Mouse (Mus musculus) embryo, embryonic 11.5 days (tissue): Measurements from ENCODE around the gene Syt11.
"Not testable (repeated sequence)": the region's sequence is repeated elsewhere in the genome, so short reads cannot be mapped to it uniquely, and the experiment has no call there.

Experiments used
- DNase-seq: peaks from one replicate; pipeline ENCODE4 v3.0.0-alpha.2; 2012; ENCODE audit warnings: low read depth, low spot score

Syt11 gene

DNA sequence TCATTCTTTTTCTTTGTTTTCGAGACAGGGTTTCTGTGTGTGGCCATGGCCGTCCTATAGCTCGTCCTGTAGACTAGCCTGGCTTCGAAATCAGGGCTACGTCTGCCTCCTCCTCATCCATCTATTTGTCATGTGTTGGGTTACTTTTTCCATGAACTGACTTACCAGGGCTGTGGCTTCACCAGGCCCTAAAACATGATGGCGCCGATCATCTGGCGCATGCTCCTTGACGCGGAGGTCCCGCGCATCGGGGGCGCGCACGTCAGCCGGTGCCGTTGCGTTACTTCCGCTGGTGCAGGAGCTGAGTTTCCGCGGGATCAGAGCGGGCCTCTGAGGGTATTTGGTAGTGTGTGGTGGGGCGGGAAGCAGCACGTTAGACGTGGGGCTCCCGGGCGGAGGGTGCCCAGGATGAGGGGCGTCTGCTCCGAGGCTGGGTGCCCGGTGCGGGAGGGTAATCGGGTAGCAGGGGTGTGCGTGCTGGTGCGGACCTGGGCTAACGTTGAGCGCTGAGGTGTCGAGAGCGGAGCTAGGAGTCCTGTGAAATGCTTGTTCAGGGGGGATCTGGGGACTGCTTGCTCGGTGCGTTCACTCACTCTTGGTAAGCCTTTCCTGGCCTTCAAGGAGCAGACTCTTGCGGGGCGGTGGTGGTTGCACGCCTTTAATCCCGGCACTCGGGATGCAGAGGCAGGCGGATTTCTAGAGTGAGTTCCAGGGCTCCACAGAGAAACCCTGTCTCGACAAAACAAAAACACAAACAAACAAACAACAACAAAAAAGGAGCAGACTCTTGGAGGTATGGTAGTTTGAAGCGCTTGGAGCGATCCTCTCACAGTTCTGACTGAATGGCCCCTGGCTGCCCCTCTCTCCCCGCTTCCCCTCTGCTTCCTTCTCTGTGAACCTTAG lies at the start of gene Syt11:
Syt11 (minus strand) TSS at position 226 of the 903 bp plus-strand sequence.
- DNase-seq, result not testable (repeated sequence)

- DNase-seq, result no peak
Observed at GRCm38 (mm10) chr3:88803910-88804540, 29.1 kb upstream of the Syt11 start.

DNA sequence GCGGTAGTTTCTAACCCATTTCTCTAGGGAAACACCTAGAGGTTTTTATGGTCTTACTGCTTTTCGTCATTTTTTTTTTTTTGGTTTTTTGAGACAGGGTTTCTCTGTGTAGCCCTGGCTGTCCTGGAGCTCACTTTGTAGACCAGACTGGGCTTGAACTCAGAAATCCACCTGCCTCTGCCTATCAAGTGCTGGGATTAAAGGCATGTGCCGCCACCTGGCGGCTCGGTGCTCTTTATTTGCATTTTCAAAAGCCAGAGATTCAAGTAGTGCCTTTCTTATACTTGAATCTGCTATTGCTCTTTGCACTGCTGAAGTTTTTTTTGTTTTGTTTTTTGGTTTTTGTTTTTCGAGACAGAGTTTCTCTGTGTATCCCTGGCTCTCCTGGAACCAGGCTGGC lies 22.5 kb upstream of the Syt11 start:
- not testable (repeated sequence) for DNase-seq

DNA sequence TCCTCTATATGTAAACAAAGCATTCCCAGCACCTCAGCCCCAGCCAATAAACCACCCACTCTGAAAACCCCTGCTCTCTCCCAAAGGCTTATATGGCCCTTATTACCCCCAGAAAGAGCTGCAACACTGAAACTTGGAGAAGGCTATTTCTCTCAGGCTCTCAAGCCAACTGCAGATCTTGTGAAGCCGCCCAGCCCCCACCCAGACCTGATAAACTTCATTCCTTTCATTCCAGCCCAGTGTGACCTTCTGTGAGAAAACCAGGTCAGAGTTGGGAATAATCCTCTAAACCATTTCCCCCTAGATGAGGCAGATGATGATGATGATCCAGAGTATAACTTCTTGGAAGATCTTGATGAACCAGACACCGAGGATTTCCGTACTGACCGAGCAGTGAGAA lies 13.1 kb upstream of the Syt11 start:
- not testable (repeated sequence) for DNase-seq

- not testable (repeated sequence) for DNase-seq
Observed at GRCm38 (mm10) chr3:88786805-88787204, 11.8 kb upstream of the Syt11 start.

DNA sequence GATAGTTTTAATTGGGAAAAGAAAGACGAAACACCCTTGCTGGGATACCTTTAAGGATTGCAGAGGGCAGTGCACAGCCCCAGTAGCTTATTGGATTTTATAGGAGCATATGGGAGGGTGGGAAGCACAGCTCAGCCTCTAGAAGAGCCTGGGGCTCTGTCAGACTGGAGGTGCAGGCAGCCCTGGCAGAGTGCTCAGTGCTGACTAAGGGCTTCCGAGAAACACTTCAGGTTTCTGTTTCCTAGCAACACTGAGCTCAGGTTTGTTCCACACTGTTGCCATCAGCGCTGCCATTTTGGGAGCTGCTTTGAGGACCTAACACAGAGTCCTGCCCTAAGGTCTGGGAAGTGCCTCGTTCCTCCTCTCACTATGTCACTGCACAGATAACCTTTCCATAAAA lies 11.4 kb upstream of the Syt11 start:
- not testable (repeated sequence) for DNase-seq

- DNase-seq, result no peak
Observed at GRCm38 (mm10) chr3:88784889-88785288, 9.9 kb upstream of the Syt11 start.

DNA sequence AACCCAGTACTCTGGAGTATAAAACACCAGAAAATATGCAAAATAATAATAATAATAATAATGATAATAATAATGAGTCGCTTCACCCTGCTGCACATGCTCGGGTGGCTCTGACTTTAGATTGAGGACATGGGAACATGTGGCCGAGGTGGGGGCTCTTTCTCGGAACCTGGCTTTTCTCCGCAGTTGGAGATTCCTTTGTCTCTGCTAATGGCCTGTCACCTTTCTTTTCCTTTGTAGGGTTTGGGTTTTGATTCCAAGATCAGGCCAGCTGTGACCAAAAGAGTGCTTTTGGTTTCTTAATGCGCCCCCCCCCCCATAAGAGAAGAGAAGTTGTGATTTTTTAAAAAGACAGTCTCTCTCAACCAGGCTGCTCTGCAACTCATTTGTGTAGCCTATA lies 1.8 kb downstream of the Syt11 start:
- DNase-seq, result not testable (repeated sequence)

DNA sequence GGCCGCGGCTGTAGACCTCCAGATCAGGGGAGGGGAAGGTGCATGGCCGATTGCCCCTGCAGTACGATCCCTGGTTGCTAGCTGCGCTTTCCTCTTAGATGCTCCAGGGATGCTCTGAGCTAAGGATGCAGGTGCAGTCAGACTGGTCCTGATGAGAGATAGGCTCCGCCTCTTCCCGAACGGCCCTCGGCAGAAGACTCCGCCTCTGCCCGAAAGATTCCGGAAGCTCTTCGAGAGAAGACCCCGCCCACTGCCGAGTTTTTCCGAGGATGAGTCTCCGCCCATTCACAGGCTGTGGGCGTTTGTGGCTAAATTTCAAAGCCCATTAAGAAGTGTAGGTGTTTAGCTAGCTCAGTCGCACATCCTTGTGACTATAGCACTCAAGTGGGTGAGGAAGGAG lies 2.6 kb downstream of the Syt11 start:
- DNase-seq, result not testable (repeated sequence)

- not testable (repeated sequence) for DNase-seq
Observed at GRCm38 (mm10) chr3:88771941-88772280, 3.1 kb downstream of the Syt11 start.

GRCm38 (mm10) chr3:88771189-88771940 lies 3.6 kb downstream of the Syt11 start:
- not testable (repeated sequence) for DNase-seq

GRCm38 (mm10) chr3:88762401-88762831 lies 12.5 kb downstream of the Syt11 start:
- no peak for DNase-seq

DNA sequence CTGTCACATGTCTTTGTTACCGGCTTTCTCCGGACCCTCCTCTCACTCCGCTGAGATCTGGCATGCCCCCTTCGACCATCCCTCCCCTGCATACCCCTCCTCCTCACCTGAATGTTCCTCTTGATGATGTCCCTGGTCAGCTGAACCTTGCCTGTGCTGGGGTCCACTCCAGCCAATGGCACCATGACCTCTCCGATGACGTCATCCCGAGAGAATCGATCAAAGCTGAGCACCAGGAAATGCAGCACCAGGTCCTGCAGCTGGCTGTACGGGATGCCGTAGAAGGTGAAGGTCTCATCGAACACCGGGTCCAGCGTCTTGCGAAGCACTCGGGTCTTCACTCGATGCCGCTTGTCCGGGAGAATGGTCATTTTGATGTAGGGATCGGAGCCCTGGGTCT lies 13.3 kb downstream of the Syt11 start:
- DNase-seq, result no peak

GRCm38 (mm10) chr3:88758045-88758500 lies 16.9 kb downstream of the Syt11 start:
- no peak for DNase-seq

DNA sequence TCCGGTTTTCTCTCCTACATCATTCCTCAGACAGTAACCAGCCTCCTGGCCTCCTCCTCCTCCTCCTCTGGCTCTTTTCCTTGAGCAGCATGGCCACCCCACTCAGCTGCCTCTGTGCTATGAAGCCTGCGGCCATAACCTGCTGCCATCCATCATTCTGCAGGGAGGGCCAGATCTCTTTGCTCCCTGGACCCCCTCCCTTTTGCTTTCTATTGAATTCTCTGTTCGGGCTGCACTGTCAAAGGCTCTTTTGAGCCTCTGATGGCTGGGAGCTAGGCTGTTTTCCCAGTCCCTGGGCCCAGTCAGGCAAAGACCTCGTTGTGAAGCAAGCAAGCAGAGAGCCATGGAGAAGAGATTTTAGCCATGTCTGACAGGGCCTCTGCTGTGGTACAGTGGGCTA lies 18.7 kb downstream of the Syt11 start:
- no peak for DNase-seq

GRCm38 (mm10) chr3:88755541-88755940 lies 19.4 kb downstream of the Syt11 start:
- no peak for DNase-seq

DNA sequence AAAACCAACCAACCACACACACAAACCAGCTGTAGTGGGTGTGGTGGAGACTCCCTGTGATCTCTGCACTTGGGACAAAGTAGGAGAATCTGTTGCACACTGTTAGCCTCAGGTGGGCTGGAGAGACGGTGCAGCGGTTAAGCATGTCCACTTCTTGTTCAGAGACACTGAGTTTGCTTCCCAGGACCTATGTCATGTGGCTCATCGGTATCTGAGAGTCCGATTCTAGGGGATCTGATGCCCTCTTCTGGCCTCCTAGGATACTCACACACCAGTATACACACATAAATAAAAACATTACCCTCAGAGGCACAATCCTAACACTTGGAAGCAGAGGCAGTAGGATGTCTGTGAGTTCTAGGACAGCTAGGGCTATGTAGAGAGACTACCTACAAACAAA lies 20.7 kb downstream of the Syt11 start:
- DNase-seq, result no peak

DNA sequence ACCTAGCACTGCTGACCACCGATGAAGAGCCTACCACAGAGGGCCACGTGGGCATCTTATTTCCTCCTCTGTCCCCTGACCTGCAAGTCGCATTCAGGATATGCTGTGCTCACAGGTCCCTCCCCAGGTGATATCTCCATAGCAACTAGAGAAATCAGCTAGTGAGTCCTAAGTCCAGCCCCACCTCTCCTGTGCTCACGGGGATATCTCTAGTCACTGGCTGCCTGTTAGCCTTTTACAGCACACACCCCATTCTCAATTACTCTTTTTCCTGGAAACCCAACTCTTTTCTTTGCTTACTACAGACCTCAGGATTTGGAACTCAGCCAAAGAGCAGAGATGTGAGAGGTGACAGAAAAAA lies 28.1 kb downstream of the Syt11 start:
- no peak for DNase-seq

- DNase-seq, result no peak
Observed at GRCm38 (mm10) chr3:88746139-88746870, 28.7 kb downstream of the Syt11 start.

DNA sequence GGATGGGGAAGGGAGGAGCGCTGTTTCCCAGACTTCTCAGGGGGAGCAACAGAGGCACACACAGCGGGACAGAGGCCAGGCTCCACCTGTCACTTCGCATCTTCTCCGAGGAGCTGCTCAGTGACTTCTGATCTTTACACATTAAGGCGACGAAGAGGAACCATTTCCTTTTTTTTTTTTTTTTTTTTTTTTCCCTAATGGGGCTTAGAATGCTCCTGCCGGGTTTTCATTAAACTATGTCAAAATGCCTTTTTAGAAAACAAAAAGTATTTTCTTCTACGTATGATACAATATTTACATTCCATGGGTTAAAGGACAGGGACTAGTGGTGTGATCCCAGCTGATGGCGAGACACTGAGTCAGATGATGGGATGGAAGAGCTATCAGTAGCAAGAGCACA lies 29.4 kb downstream of the Syt11 start:
- no peak for DNase-seq

- no peak for DNase-seq
Observed at GRCm38 (mm10) chr3:88740147-88740546, 34.8 kb downstream of the Syt11 start.

DNA sequence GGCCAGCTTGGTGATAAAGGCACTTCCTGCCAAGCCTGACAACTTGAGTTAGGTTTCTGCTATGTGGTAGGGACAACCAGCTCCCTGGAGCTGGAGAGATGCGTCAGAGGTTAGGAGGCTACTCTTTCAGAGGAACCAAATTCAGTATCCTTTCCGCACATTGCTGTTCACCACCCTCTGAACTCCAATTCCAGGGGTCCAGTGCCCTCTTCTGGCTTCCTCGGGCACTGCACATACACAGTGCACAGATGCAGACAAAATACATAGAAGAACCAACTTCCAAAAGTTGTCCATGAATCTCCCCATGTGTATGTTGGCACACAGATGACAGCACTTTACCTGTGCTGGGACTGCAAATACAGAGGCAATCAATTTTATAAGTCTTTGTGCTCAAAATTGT lies 36.3 kb downstream of the Syt11 start:
- DNase-seq, result no peak
